Mouse (Mus musculus) thymus, adult 2 months (tissue): Measurements from ENCODE around the gene Pkd2. TPM values are rescaled to one million over a fixed set of nuclear protein-coding genes. Genes with fewer than 3 reads are reported as not detected.

Experiments used
- DNase-seq: peaks from one replicate; pipeline ENCODE4 v3.0.0; 2021
- H3K27ac ChIP-seq: fragments of 200-500 bp; 2 replicates; pipeline ENCODE4 v1.5.1; 2012; ENCODE audit warnings: low read length, control low read depth; ENCODE audit not compliant: control insufficient read depth, insufficient read depth
- H3K27me3 ChIP-seq: fragments of 200-500 bp; 2 replicates; pipeline ENCODE4 v1.6.1; 2012; ENCODE audit warnings: mild to moderate bottlenecking, low read length, moderate library complexity, mixed read lengths; ENCODE audit not compliant: control insufficient read depth, insufficient read depth
- H3K36me3 ChIP-seq: fragments of 200-500 bp; 2 replicates; pipeline ENCODE4 v1.6.1; 2012; ENCODE audit warnings: mild to moderate bottlenecking, low read length, moderate library complexity; ENCODE audit not compliant: control insufficient read depth, insufficient read depth
- H3K4me1 ChIP-seq: fragments of 200-500 bp; replicated peaks from 2 replicates; pipeline ENCODE4 v1.6.1; 2012; ENCODE audit warnings: low read length; ENCODE audit not compliant: control insufficient read depth, insufficient read depth
- H3K4me3 ChIP-seq: fragments of 200-500 bp; 2 replicates; pipeline ENCODE4 v1.5.1; 2012; ENCODE audit warnings: mild to moderate bottlenecking, low read length, control low read depth, moderate library complexity; ENCODE audit not compliant: control insufficient read depth, insufficient read depth
- CTCF ChIP-seq: fragments of 200-500 bp; IDR thresholded peaks from 2 replicates; pipeline ENCODE4 v1.5.1; 2012; ENCODE audit warnings: mild to moderate bottlenecking, control low read depth, low read length, moderate library complexity, borderline replicate concordance; ENCODE audit not compliant: control insufficient read depth, poor library complexity, insufficient read depth; ENCODE audit errors: extremely low read depth
- POLR2A ChIP-seq: fragments of 200-500 bp; IDR thresholded peaks from 2 replicates; pipeline ENCODE4 v1.6.1; 2012; ENCODE audit warnings: mild to moderate bottlenecking, low read length, control low read depth, moderate library complexity; ENCODE audit not compliant: control insufficient read depth, poor library complexity, insufficient read depth; ENCODE audit errors: extremely low read depth
- WGBS: fragments of 180-500 bp; shearing (Covaris S2); methylation state at CpG from one replicate; pipeline ENCODE4 v1.1.7; 2018; 5-methylcytosine and 5-hydroxymethylcytosine counted together
- polyA plus RNA-seq: library from polyadenylated mRNA; depleted of rRNA; stranded (reverse); fragments of >200 nt; gene quantifications from 2 replicates; pipeline ENCODE4 v1.2.3, GENCODE M21; 2012

Pkd2 gene
- polyA plus RNA-seq, 1 experiment: 4.3 TPM

DNA sequence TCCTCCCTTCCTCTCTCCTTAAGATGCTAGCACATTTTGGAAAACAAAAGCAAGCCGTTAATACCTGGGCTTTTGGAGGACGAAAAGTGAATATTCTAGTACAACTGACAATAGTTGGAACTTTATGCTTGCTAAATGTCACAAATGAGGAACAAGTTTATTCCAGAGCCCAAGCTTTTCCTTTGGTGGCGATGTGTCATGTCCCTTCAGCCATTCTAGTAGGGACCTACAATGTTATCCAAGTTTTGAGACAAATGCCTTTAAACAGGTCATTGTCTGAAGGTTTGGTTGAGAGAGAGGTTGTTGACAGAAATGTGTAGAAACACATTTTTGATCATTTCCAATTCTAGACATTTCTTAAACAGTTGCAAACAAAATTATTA is 1.2 kb downstream of the Pkd2 start:
- WGBS: 45% methylated on average over 3 of the region's 3 CpGs
- Histone ChIP-seq H3K36me3 (no peaks in the 10 kb centered on the region), H3K4me1 (no peaks in the 10 kb centered on the region), H3K4me3 (no peak overlapping the region), H3K27ac (no peak overlapping the region), H3K27me3 (peaks cover 11% of the 10 kb centered on the region; the same call in 1 of the 2 replicates)
- TF ChIP-seq POLR2A (no peak), CTCF (no peak)
- no peak for DNase-seq

DNA sequence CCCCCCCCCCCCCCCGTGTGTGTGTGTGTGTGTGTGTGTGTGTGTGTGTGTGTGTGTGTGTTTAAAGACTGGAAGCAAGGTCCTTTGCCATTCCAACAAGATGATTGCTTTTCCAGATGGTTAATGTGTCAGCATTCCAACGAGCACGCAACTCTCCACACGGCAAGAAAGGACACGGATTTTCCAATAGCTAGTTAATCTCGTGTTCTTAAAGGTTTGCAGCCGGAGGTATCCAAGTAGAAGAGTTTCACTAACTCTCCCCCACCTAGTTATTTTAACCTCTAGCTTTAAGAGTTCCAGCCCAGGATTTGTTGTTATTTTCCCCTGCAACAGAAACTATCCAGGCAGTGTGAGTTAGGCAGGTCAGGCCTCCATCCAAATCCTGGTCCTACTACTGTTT is 1.6 kb downstream of the Pkd2 start:
- H3K4me3 ChIP-seq: no peak overlapping the region
- WGBS: 82% methylated on average over 7 of the region's 7 CpGs
- no peak overlapping the region for H3K27ac ChIP-seq
- no peaks in the 10 kb centered on the region for H3K4me1 ChIP-seq
- peaks cover 11% of the 10 kb centered on the region; the same call in 1 of the 2 replicates for H3K27me3 ChIP-seq
- DNase-seq: no peak
- TF ChIP-seq CTCF (no peak), POLR2A (no peak)
- no peaks in the 10 kb centered on the region for H3K36me3 ChIP-seq

DNA sequence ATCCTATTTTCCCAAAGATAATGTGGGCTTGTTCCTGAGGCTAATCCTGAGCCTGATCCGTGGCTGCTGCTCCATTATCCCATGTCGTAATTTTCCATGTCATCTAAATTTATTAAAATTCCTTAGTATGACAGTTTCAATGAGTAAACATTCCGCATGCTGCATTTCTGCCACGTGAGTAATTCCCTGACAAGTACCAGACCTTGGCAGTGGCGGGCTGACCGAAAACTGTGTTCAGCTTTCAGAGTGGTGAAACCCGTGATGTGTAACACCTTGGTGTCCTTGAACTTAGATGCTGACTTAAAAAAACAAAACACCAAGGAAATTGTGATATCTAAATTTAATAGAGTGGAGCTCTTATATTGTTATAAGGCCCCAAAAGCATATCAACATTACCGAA is 6.0 kb downstream of the Pkd2 start:
- Histone ChIP-seq H3K27me3 (no peaks in the 10 kb centered on the region), H3K27ac (no peak overlapping the region), H3K4me1 (no peaks in the 10 kb centered on the region), H3K4me3 (no peak overlapping the region), H3K36me3 (no peaks in the 10 kb centered on the region)
- no peak for TF ChIP-seq CTCF
- TF ChIP-seq POLR2A: no peak
- 94% methylated on average over 8 of the region's 8 CpGs for WGBS
- no peak for DNase-seq

DNA sequence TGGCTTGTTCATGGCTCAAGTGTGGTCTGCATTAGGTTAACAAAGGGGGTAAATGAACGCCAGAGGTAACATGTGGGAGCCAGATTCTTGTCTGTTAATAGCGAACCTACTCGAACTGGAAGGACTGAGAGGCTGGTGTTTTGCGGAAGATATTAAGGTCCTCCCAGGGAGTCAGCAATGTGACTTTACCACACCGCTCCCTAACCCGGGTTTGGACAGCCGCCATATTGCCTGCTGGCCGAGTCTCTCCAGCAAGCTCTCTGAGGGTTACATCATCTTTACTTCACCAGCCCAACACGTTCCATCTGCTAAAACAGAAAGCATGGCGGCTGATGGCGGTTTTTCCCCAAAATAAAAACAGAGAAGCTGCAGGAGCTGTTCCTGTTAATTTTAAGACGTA is 6.5 kb downstream of the Pkd2 start:
- Histone ChIP-seq H3K4me1 (no peaks in the 10 kb centered on the region), H3K27me3 (no peaks in the 10 kb centered on the region), H3K36me3 (no peaks in the 10 kb centered on the region), H3K27ac (no peak overlapping the region), H3K4me3 (no peak overlapping the region)
- 97% methylated on average over 12 of the region's 12 CpGs for WGBS
- DNase-seq: no peak
- no peak for TF ChIP-seq CTCF
- TF ChIP-seq POLR2A: no peak

DNA sequence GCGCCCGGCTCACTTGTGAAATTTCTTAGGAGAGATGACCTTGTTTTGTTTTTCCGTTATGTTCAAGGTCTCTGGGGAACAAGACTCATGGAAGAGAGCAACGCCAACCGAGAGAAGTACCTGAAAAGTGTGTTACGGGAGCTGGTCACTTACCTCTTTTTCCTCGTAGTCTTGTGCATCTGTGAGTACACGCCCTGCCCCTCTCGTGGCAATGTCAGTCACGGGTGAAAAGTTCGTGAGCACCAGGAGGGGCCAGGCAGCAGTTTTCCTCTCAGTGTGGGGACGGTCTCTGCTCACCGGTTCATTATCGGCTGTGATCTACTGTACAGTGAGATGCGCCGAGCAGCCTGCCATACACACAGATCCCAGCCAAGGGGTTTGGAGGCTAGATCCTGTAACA is 7.6 kb downstream of the Pkd2 start:
- no peaks in the 10 kb centered on the region for H3K36me3 ChIP-seq
- no peaks in the 10 kb centered on the region for H3K4me1 ChIP-seq
- no peaks in the 10 kb centered on the region for H3K27me3 ChIP-seq
- WGBS: 98% methylated on average over 16 of the region's 16 CpGs
- H3K27ac ChIP-seq: no peak overlapping the region
- no peak for TF ChIP-seq CTCF
- no peak for TF ChIP-seq POLR2A
- no peak for DNase-seq
- H3K4me3 ChIP-seq: no peak overlapping the region

DNA sequence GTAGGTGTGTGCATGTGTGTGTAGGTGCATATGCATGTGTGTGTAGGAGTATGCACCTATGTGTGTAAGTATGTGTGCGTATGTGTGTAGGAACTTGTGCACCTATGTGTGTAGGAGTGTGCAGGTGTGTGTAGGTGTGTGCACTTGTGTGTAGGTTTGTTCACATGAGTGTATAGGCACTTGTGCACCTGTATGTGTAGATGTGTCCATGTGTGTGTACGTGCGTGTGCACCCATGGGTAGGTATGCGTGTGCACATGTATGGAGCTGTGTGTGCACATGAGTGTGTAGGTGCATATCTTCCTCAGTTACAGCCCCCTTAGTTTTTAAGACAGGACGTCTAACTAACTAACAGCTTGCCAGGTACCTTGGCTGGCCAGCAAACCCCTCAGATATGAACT is 9.3 kb downstream of the Pkd2 start:
- H3K27me3 ChIP-seq: no peaks in the 10 kb centered on the region
- H3K4me3 ChIP-seq: no peak overlapping the region
- WGBS: 96% methylated on average over 5 of the region's 5 CpGs

DNA sequence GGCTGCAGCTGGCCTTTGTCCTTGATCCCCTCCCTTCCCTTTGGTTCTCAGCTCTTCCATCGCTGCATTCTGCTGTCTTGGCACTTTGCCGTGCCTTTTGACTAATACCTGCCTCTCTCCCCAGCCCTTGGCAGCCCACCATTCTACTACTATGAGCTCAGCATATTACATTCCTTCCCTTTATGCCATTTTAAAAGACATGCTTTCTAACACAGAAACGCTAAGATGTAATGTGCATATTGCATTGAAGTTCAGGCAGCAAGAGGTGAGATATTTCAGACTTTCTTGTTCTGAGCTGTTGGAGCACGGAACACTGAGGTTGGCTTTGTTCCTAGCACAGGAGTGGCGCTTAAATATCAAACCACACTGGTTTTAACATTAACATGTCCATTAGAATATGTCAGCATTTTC is 11.7 kb downstream of the Pkd2 start:
- no peak for TF ChIP-seq CTCF
- no peak for TF ChIP-seq POLR2A
- no peaks in the 10 kb centered on the region for H3K36me3 ChIP-seq
- H3K27ac ChIP-seq: no peak overlapping the region
- DNase-seq: no peak
- H3K4me3 ChIP-seq: no peak overlapping the region
- H3K4me1 ChIP-seq: no peaks in the 10 kb centered on the region
- WGBS: 92% methylated on average over 5 of the region's 5 CpGs
- no peaks in the 10 kb centered on the region for H3K27me3 ChIP-seq

More for the DNA sequence above, 9.3 kb downstream of the Pkd2 start:
- Histone ChIP-seq H3K4me1 (no peaks in the 10 kb centered on the region), H3K27ac (no peak overlapping the region), H3K36me3 (no peaks in the 10 kb centered on the region)
- DNase-seq: no peak
- TF ChIP-seq POLR2A (no peak), CTCF (no peak)
